Comparison of ENCODE assay signal across 8 mouse cellular contexts in the genomic region with DNA sequence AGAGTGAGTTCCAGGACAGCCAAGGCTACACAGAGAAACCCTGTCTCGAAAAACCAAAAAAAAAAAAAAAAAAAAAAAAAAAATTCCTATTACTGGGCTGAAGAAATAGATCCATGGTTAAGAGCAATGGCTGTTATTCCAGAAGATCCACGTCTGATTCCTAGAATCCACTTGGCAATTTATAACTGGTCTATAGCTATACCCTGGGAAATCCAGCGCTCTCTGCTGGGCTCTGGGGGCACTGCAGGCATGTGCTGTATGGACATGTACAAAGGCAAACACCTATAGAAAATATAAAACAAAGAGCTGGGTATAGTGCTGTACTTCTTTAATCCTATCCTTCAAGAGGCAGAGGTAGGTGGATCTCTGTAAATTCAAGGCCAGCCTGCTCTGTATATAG. TPM values are rescaled to one million over a fixed set of nuclear protein-coding genes. Genes with fewer than 3 reads are reported as not detected.
DNase-seq lines count a peak whose midpoint lies in the region.

No protein-coding gene starts in this region.

- peak; percentile 36 for DNase-seq in adrenal gland, postnatal 14 days
- no peak for DNase-seq in adrenal gland, postnatal 4 days (ENCODE audit: low spot score in 2 of 2)
- peak; percentile 10 for DNase-seq in right cerebral cortex, postnatal 14 days
- DNase-seq in right cerebral cortex, adult 18-20 months, result no peak
- DNase-seq in lung, postnatal 36 days, result peak; percentile 61
- DNase-seq in thymus, postnatal 25 days, result peak; percentile 65
- DNase-seq in layer of hippocampus, adult 9-11 months, result no peak
- no peak for DNase-seq in kidney, adult 18-20 months

RNA-seq across cellular contexts. Expression of gene Pigl, which starts 31.2 kb away (rescaled TPM):
- 6.9 and 7.7 TPM in 2 replicates for total RNA-seq in adrenal gland, postnatal 14 days (2021)
- 10 to 100 TPM in 1 of 2 experiments, 1 to 10 TPM in 1; 8.5 to 10.2 TPM for total RNA-seq in adrenal gland, postnatal 4 days (2021)

RNA-seq across cellular contexts. Expression of gene Ncor1, which starts 31.2 kb away (rescaled TPM):
- 197 and 214 TPM in 2 replicates for total RNA-seq in adrenal gland, postnatal 14 days (2021)
- 100 to 1,000 TPM; 200 to 226 TPM for total RNA-seq in adrenal gland, postnatal 4 days (2021)

Comparison
In these comparisons a context has a peak if more than half of its experiments do, and no peak if none do; other contexts are left out.
1. DNase-seq: peak in adrenal gland, postnatal 14 days (single experiment), right cerebral cortex, postnatal 14 days (single experiment), lung, postnatal 36 days (single experiment) and thymus, postnatal 25 days (single experiment); none in adrenal gland, postnatal 4 days (0 of 2), right cerebral cortex, adult 18-20 months (single experiment), layer of hippocampus, adult 9-11 months (single experiment) and kidney, adult 18-20 months (single experiment).